Mouse (Mus musculus): Measurements from ENCODE around the gene Sh3tc1. TPM values are rescaled to one million over a fixed set of nuclear protein-coding genes. Genes with fewer than 3 reads are reported as not detected.
A peak's percentile ranks its signal among the peaks of the same experiment; 100 is the strongest.

Sh3tc1 gene
- total RNA-seq, 2 experiments from 2014 or later = 2.2 to 2.4 TPM

DNA sequence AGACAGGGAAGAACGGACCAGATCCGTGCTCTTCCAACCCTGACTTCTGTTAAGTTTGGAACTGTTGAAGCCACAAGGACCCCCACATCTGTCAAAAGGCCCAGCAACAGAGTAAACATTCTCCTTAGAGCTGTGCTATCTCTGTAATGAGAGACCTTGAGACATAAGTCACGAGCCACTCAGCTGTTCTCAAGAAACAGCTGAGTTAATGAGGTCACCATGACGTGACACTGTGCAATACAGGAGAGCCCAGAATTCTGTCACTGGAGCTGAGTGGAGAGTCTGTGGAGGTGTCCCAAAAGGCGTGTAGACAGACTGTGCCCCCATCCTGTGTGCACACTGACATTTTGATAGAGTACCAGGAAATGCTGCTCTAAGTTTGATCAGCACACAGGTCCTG is 27.3 kb downstream of the Sh3tc1 start:
- no peak overlapping the region for H3K4me3 ChIP-seq
- DNase-seq = no peak

DNA sequence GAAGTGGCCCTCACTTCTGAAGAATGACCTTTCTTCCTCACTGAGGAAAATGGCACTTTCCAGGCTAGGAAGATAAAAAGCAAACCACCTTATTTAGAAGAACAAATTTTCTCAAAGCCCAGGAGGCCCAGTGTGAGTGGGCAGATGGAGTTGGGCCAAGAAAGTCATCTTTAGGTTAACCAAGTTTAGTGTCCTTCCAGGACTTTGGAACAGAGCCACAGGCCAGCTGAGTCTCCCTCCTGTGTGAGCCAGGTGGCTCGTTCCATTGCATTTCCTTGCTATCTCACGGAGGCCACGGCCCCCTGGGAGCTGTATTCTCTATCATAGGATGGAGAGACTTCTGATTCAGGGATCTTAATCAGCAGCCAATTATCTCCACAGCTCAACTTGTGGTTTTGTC is 28.9 kb downstream of the Sh3tc1 start:
- TF ChIP-seq CTCF (IDR thresholded peaks at IDR 0.05) = no peak
- no peak for DNase-seq
- intact Hi-C loops (cut with DNase I) = no loop called here
- no peak overlapping the region for H3K4me3 ChIP-seq
- no peak overlapping the region for H3K27ac ChIP-seq

More for the DNA sequence above, 27.3 kb downstream of the Sh3tc1 start:
- intact Hi-C loops (cut with DNase I) = no loop called here
- no peak overlapping the region for H3K27ac ChIP-seq
- TF ChIP-seq CTCF (IDR thresholded peaks at IDR 0.05) = no peak

DNA sequence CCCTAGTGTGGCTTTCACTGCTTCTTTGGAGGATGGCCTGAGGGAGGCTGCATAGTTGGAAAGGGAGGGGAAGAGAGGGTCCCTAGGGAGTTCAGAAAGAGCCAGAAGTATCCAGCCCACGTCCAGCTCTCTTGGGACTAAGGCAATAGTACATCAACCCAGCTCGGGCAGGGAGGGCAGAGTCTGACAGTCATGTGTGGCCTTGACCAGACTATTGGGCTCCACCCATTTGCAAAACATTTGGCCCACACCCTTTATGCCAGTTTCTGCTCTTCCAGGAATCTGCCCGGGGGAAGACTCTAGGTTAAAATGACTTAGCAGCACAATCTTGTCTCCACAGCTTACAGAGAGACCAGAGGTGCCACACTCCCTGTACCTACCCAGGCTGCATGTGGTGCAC is 29.3 kb downstream of the Sh3tc1 start:
- DNase-seq = no peak
- TF ChIP-seq CTCF (IDR thresholded peaks at IDR 0.05) = no peak
- H3K4me3 ChIP-seq = no peak overlapping the region
- no peak overlapping the region for H3K27ac ChIP-seq
- intact Hi-C loops (cut with DNase I) = no loop called here

DNA sequence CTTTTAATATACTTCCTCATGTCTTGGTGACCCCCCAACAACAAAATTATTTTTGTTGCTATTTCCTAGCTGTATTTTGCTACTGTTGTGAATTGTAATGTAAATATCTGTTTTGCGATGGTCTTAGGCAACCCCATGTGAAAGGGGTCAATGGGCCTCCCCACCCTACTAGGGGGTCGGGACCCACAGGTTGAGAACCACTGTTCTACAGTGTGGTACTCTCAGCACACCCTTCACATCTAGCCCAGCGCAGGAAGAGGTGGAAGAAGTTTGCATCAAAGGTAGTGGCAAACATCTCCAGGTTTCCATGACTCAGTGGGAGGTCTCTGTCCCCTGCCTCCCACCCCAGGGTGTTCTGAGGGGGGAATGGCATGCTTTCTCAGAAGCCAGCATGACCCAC is 34.4 kb downstream of the Sh3tc1 start:
- H3K4me3 ChIP-seq = no peak overlapping the region

DNA sequence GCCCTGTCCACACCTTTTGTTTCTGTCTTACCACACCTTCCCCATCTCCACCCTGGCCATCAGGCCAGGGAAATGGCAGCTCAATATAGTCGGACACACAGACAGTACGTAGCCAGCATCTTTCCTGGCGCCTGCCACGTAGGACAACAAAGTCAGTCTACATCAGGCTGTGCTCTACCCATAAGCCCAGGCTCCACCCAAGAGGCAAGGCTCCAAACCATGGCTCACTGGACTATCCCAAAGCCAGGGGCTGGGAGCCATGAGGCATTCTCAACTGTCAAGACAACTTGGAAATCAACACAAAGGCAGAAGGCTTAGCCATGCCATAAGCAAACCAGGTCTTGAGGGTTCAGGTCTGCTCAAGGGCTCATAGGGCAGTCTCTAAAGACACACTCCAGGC is 36.0 kb downstream of the Sh3tc1 start:
- H3K4me3 ChIP-seq = no peak overlapping the region
- no peak overlapping the region for H3K27ac ChIP-seq
- no peak for TF ChIP-seq CTCF (IDR thresholded peaks at IDR 0.05)
- peak; percentile 53 for DNase-seq
- intact Hi-C loops (cut with DNase I) = loop anchor here (5.0 kb wide), 1 partner anchor 153 kb away; no protein-coding TSS in a partner anchor

More for the DNA sequence above, 34.4 kb downstream of the Sh3tc1 start:
- TF ChIP-seq CTCF (IDR thresholded peaks at IDR 0.05) = no peak
- DNase-seq = no peak
- H3K27ac ChIP-seq = no peak overlapping the region
- intact Hi-C loops (cut with DNase I) = no loop called here

DNA sequence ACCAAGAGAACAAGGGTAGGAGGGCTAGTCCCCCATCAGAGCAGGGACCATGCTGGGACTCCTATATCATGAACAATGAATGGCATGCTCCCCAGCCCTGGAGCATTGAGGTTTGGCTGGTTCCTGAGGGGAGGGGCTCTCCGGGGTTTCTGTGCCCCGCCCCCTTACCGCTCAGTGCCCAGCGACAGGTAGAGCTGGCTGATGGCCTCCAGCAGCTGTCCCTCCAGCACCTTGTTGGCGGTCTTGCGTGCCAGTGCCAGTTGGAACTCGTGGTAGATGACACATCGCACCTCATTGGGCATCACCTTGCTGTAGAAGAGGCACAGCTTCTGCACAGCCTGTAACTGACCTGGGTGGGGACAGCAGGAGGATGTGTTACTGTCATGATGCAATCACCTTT is 36.6 kb downstream of the Sh3tc1 start:
- no peak for TF ChIP-seq CTCF (IDR thresholded peaks at IDR 0.05)
- no peak for DNase-seq
- no peak overlapping the region; the same call in 1 of the 2 replicates for H3K27ac ChIP-seq
- intact Hi-C loops (cut with DNase I) = loop anchor here (5.0 kb wide), 1 partner anchor 154 kb away; no protein-coding TSS in a partner anchor
- no peak overlapping the region for H3K4me3 ChIP-seq

DNA sequence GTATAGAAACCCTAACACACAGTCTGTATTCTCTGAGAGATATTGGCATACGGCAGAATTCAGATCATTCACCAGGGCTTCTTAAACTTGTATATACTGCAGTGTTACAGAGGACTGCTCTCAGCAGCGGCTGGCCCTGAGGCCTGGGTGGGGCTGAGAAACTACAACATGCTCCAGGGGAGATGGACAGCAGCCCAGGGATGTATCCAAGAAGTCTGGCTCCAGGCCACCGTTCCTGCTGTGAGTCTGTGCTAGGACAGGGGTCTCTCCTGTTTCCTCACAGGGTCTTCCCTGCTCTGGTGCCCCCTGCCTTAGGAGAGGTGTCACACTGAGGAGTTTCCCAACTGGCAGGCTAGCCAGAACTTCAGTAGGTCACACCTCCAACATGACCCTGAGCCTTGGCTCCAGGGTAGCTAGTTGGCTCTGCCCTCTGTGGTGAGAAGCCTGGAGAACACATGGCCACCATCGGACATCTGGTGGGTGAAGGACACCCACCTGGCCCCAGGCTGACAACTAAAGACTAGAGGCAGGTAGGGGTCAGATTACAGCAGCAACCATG is 37.1 kb downstream of the Sh3tc1 start:
- peak; percentile 52 for DNase-seq
- Histone ChIP-seq H3K4me3 (no peak overlapping the region), H3K27ac (no peak overlapping the region; the same call in 1 of the 2 replicates)
- TF ChIP-seq CTCF (IDR thresholded peaks at IDR 0.05) = no peak
- intact Hi-C loops (cut with DNase I) = loop anchor here (5.0 kb wide), 1 partner anchor 155 kb away; no protein-coding TSS in a partner anchor

DNA sequence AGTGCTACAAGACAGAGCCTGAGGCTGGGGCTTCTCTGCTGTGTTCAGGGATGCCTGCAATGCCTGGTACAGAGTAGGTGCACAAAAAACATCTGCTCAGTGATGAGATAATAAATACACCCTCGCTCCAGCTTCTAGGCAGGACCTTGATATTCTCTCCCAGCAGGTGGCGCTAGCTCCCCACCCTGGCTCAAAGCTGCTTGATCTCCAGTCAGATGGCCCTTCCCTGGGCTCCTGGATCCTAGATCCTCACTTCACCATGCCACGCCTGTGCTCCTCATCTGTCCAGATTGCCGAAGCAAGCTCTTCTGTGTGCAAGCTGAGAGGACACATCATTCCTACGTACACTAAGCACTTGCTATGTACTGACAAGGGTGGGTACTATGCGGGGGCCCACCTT is 38.7 kb downstream of the Sh3tc1 start:
- Histone ChIP-seq H3K4me3 (no peak overlapping the region), H3K27ac (no peak overlapping the region; the same call in 1 of the 2 replicates)
- TF ChIP-seq CTCF (IDR thresholded peaks at IDR 0.05) = peak; percentile 99; the same call in 1 of the 2 replicates
- intact Hi-C loops (cut with DNase I) = loop anchor here (5.0 kb wide), 1 partner anchor 156 kb away; no protein-coding TSS in a partner anchor
- peak; percentile 87 for DNase-seq

DNA sequence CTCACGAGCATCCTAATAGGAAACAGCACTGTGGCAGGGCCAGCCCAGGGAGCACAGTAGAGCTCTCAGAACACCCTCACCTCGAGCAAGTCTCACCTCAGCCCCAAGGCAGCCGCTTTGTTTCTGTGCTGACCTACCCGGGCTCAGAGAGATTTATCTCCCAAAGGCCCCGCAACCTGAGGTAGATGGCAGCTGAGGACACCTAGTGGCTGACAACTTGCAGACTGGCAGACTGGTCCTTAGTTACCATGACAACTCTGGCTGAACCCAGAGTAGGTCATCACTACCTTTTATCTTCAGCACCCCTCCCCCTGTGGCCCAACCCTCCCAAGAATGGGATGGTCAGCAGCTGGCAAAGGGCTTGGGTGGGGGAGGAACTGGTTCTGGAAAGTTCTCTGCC is 44.0 kb downstream of the Sh3tc1 start:
- TF ChIP-seq CTCF (IDR thresholded peaks at IDR 0.05) = peak; percentile 55
- Histone ChIP-seq H3K27ac (no peak overlapping the region), H3K4me3 (no peak overlapping the region)
- intact Hi-C loops (cut with DNase I) = no loop called here
- no peak for DNase-seq

DNA sequence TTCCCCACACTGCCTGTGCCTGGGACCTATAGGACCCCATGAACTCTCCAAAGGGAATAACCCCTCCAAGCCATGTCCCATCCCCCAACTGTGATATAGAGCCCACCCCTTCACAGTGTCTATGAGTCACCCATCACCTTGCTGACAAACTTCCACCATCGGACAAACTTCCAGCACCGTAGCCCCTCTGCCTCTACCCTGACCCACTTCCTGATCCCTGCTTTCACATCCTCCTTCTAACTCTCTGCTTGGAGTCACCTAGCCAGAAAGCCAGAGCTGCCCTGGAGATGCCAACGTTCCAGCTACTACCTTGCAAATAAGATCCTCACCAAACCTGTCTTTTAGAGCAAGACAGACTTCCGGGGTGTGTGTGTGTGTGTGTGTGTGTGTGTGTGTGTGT is 46.1 kb downstream of the Sh3tc1 start:
- no peak for TF ChIP-seq CTCF (IDR thresholded peaks at IDR 0.05)
- intact Hi-C loops (cut with DNase I) = no loop called here
- no peak for DNase-seq
- no peak overlapping the region for H3K27ac ChIP-seq
- no peak overlapping the region for H3K4me3 ChIP-seq

DNA sequence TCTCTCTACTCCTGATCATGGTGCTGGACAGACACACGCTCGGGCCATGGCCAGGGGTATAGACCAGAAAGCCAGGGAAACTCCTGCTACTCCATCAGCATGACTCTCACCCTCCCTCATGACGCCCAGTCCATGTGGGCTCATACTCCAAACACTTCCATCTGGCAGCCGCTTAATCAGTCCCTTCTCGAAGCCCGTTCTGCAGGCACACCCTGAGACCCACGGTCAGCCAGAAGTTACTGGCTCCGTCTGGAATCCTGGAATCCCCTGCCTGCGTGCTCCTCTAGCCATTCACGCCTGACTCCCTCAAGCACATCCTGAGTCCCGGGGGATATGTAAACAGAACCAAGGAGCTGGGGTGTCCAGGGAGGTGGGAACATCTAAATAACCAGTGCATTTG is 48.5 kb downstream of the Sh3tc1 start:
- Histone ChIP-seq H3K27ac (peak overlapping the region; percentile 68), H3K4me3 (no peak overlapping the region)
- DNase-seq = peak; percentile 60
- TF ChIP-seq CTCF (IDR thresholded peaks at IDR 0.05) = no peak
- intact Hi-C loops (cut with DNase I) = no loop called here

DNA sequence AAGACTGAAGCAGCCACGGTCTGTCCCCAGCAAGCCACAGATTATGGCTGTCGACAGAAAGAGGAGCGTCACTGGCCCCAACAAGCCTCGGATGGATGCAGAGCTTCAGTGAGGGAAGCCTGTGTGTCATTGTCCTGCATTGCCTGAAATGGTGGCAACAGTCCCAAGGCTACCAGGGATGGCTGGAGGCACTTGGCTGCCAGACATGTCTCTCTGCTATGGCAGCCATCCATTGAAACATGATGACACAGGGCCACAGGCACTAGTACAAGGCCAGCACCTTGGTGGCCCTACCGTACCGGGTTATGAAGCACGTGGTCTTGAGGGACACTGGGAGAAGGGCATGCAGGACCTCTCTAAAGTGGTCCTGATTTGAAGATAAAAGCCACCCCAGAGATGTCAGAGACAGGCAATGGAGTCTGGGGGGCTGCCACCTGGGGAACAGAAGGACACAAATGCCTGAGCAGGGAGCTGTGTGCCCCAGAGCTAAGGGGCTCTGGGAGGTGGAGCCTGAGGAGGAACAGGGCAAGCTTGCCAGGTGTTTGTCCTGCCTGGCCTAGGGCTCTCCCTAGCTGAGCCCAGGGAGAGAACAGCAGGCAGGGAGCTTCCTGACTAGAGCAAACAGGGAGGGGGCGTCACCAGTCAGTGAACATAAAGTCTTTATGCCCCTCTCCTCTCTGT is 49.2 kb downstream of the Sh3tc1 start:
- intact Hi-C loops (cut with DNase I) = no loop called here
- Histone ChIP-seq H3K4me3 (no peak overlapping the region), H3K27ac (peak overlapping the region; percentile 68)
- peak; percentile 80 for DNase-seq
- TF ChIP-seq CTCF (IDR thresholded peaks at IDR 0.05) = no peak

DNA sequence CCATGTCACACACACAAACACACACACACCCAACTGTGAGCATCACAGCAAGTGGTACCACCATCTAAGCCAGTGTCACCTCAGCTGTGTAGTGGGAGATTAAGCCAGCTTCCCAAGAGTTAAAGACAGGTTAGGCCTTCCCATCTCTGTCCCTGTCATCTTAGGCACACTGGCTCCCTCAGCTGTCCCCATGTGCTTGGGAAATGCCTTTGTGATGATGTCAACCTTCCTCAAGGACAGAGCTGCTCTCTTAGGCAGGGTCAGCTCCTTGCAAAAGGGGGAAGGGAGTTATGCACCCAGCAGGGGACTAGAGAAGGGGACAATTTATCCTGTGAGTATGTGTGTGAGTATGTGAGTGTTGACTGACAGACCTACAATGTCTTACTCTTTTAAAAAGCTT is 50.4 kb downstream of the Sh3tc1 start:
- Histone ChIP-seq H3K4me3 (no peak overlapping the region), H3K27ac (no peak overlapping the region)
- intact Hi-C loops (cut with DNase I) = no loop called here
- no peak for TF ChIP-seq CTCF (IDR thresholded peaks at IDR 0.05)
- no peak for DNase-seq

DNA sequence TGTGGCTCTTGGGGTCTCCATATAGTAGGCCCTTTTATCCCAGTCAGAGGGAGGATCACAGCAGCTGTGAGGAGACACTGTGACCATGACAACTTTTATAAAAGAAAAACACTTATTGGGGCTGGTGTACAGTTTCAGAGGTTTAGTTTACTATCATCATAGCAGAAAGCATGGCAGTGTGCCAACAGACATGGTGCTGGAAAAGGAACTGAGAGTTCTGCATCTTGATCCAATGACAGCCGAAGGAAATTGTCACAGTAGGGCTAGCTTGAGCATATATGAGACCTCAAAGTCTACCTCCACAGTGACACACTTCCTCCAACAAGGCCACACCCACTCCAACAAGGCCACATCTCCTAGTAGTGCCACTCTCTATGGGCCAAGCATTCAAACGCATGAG is 50.9 kb downstream of the Sh3tc1 start:
- no peak for DNase-seq
- intact Hi-C loops (cut with DNase I) = no loop called here
- TF ChIP-seq CTCF (IDR thresholded peaks at IDR 0.05) = no peak
- Histone ChIP-seq H3K27ac (no peak overlapping the region), H3K4me3 (no peak overlapping the region)
